In the genomic region with DNA sequence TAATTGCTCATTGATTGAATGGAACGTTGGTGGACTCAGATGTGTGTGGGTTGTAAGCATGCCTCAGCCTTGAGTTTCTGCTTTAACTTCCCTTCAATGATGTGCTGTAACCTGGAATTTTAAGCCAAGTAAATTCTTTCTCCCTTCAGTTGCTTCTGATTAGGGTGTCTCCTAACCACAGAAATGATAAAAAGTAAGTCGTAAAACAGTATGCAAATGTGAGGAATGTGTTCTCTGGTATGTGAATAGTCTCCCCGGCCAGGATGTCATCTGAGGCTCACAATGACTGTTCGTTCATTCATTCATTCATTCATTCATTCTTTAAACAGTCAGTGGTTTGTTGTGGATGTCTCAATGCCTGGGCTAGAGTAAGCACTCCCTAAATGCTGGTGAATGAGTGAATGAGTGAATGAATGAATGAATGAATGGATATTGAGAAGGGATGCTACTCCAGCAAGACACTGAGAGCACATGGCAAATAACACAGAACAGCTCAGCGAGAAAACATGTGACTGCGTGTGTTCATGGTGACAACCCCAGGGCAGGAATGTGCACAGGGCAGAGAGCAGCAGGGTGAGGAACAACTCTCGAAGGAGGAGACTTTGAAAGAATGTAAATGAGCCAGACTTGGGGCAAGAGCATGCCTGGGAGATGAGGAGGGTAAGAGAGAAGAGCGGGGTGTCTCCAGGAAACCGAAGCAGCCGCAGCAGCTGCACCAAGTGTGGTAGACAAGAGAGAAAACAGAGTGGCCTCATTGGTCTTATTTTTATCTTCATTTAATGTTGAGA, we compare ENCODE assay signal across 1 mouse cellular context.
A peak's percentile ranks its signal among the peaks of the same experiment; 100 is the strongest.
TF ChIP-seq lines count a peak whose summit lies in the region.

No protein-coding gene starts in this region.

TF ChIP-seq in MEL, 35 proteins besides CTCF, POLR2A, EP300 and RAD21 (continued from another document):
- TF ChIP-seq USF2 (IDR thresholded peaks at IDR 0.05; ENCODE audit: borderline replicate concordance in 1 of 2, insufficient read depth in 1 of 2, low read depth in 1 of 2, low read length in 2 of 2) = no peak
- peak; percentile 39; the same call in 1 of the 2 replicates for TF ChIP-seq MAFK (IDR thresholded peaks at IDR 0.05; ENCODE audit: borderline replicate concordance, low read depth, low read length)
- no peak for TF ChIP-seq NELFE (IDR thresholded peaks at IDR 0.05; ENCODE audit: low read depth, low read length)
- TF ChIP-seq ZMIZ1 (IDR thresholded peaks at IDR 0.05; ENCODE audit: low read depth, low read length) = no peak
- no peak; the same call in 1 of the 2 replicates for TF ChIP-seq MYC (IDR thresholded peaks at IDR 0.05; ENCODE audit: low read depth, low read length)
- peak; percentile 66 for TF ChIP-seq SIN3A (IDR thresholded peaks at IDR 0.05; ENCODE audit: low read length)
- TF ChIP-seq ELF1 (IDR thresholded peaks at IDR 0.05; ENCODE audit: low read depth, low read length) = no peak
- peak; percentile 88 for TF ChIP-seq RCOR1 (IDR thresholded peaks at IDR 0.05; ENCODE audit: low read depth, low read length)
- TF ChIP-seq MYB (IDR thresholded peaks at IDR 0.05; ENCODE audit: low read depth, low read length) = no peak
- TF ChIP-seq TBP (IDR thresholded peaks at IDR 0.05; ENCODE audit: low read depth, low read length) = no peak
- TF ChIP-seq KAT2A (conservative IDR thresholded peaks at IDR 0.05; ENCODE audit: low read depth, low read length) = no peak
- TF ChIP-seq UBTF (IDR thresholded peaks at IDR 0.05; ENCODE audit: borderline replicate concordance, insufficient read depth, low read depth, low read length) = no peak
- peak; percentile 59 for TF ChIP-seq MAX (IDR thresholded peaks at IDR 0.05; ENCODE audit: low read length)
- TF ChIP-seq TCF12 (IDR thresholded peaks at IDR 0.05; ENCODE audit: low read depth, low read length) = peak; percentile 55
- no peak for TF ChIP-seq GABPA (IDR thresholded peaks at IDR 0.05; ENCODE audit: low read depth, low read length)
- peak; percentile 78 for TF ChIP-seq GATA1 (IDR thresholded peaks at IDR 0.05; ENCODE audit: low read depth, low read length)
- no peak for TF ChIP-seq E2F4 (IDR thresholded peaks at IDR 0.05; ENCODE audit: borderline replicate concordance, low read depth, low read length)
- peak; percentile 69 for TF ChIP-seq MXI1 (IDR thresholded peaks at IDR 0.05; ENCODE audit: low read depth, low read length)
- TF ChIP-seq SMC3 (IDR thresholded peaks at IDR 0.05; ENCODE audit: low read depth, low read length) = no peak
- no peak; the same call in 1 of the 2 replicates for TF ChIP-seq USF1 (IDR thresholded peaks at IDR 0.05; ENCODE audit: low read depth, low read length)
TF ChIP-seq in MEL: peak in this region for 9.
